Mouse (Mus musculus) forebrain, embryonic 11.5 days (tissue): ENCODE data around the gene Mrps5. TPM values are rescaled to one million over a fixed set of nuclear protein-coding genes. Genes with fewer than 3 reads are reported as not detected.

Experiments used
- polyA plus RNA-seq: library from polyadenylated mRNA; unstranded; fragments of >200 nt; fragmentation: Nextera tagmentation; extraction: Ambion mirVana; gene quantifications from 2 replicates; pipeline ENCODE4 v1.2.1, GENCODE M21; 2014

Mrps5 gene
- polyA plus RNA-seq, 1 experiment from 2014 or later: 167 TPM

Other genes with a start within 250 kb of the Mrps5 start
- not detected in 2 replicates for gene Astl, start 248.6 kb upstream of the Mrps5 start, polyA plus RNA-seq
- gene Adra2b, start 224.0 kb upstream of the Mrps5 start, polyA plus RNA-seq: 3.4 and 4.1 TPM in 2 replicates
- 0.16 and 0.40 TPM in 2 replicates for gene Gpat2, start 162.0 kb upstream of the Mrps5 start, polyA plus RNA-seq
- gene Fahd2a, start 142.7 kb upstream of the Mrps5 start, polyA plus RNA-seq: 25.8 and 26.0 TPM in 2 replicates
- gene Kcnip3, start 65.1 kb upstream of the Mrps5 start, polyA plus RNA-seq: 4.6 and 6.3 TPM in 2 replicates
- 0.48 and 0.63 TPM in 2 replicates for gene Prom2, start 45.8 kb upstream of the Mrps5 start, polyA plus RNA-seq
- gene Zfp661, start 128 bp upstream of the Mrps5 start, polyA plus RNA-seq: 7.2 and 8.9 TPM in 2 replicates
- 0.24 and 2.0 TPM in 2 replicates for gene Mal, start 69.5 kb downstream of the Mrps5 start, polyA plus RNA-seq
- 1.1 and 1.2 TPM in 2 replicates for gene Mall, start 142.7 kb downstream of the Mrps5 start, polyA plus RNA-seq
- gene Nphp1, start 201.7 kb downstream of the Mrps5 start, polyA plus RNA-seq: 34.1 and 36.0 TPM in 2 replicates
- gene Mtln, start 205.3 kb downstream of the Mrps5 start, polyA plus RNA-seq: 30.2 and 34.7 TPM in 2 replicates
- 59.1 and 67.0 TPM in 2 replicates for gene Bub1, start 244.6 kb downstream of the Mrps5 start, polyA plus RNA-seq